Mouse (Mus musculus) brain, embryonic 18.5 days (tissue): ENCODE data around the gene Sod2.
A peak's percentile ranks its signal among the peaks of the same experiment; 100 is the strongest.
"Not testable (repeated sequence)": the region's sequence is repeated elsewhere in the genome, so short reads cannot be mapped to it uniquely, and the experiment has no call there.

Experiments
- DNase-seq: peaks from one replicate; pipeline ENCODE4 v3.0.0-alpha.2; 2012; ENCODE audit warnings: low read depth, low spot score

Gene Sod2

GRCm38 (mm10) chr17:13009887-13010286, 3.2 kb downstream of the Sod2 start:
- DNase-seq, result no peak

- DNase-seq, result no peak
Measured at GRCm38 (mm10) chr17:13013316-13013715, 6.7 kb downstream of the Sod2 start.

- DNase-seq, result not testable (repeated sequence)
Measured at GRCm38 (mm10) chr17:13036627-13037192, 30.1 kb downstream of the Sod2 start.

GRCm38 (mm10) chr17:13043846-13044673, 37.4 kb downstream of the Sod2 start:
- peak; percentile 39 for DNase-seq

- DNase-seq, result not testable (repeated sequence)
Measured at GRCm38 (mm10) chr17:13052124-13052813, 45.6 kb downstream of the Sod2 start, which contains the start of gene Gpr31b. Gpr31b (minus strand) TSS chr17:13052296.

- not testable (repeated sequence) for DNase-seq
Measured at GRCm38 (mm10) chr17:13060804-13061203, 54.2 kb downstream of the Sod2 start, which contains the start of gene Tcp10b. Tcp10b (plus strand) TSS chr17:13061104.

- DNase-seq, result not testable (repeated sequence)
Measured at GRCm38 (mm10) chr17:13062882-13063281, 56.2 kb downstream of the Sod2 start.

GRCm38 (mm10) chr17:13067864-13068385, 61.3 kb downstream of the Sod2 start:
- not testable (repeated sequence) for DNase-seq

- DNase-seq, result not testable (repeated sequence)
Measured at GRCm38 (mm10) chr17:13069227-13069626, 62.6 kb downstream of the Sod2 start.
